Mouse (Mus musculus) hindbrain, embryonic 14.5 days (tissue): ENCODE data around the gene Wdr70. TPM values are rescaled to one million over a fixed set of nuclear protein-coding genes. Genes with fewer than 3 reads are reported as not detected.

Experiments used
- ATAC-seq: fragments of 200-750 bp; cut with Nextera tagmentation; 2 replicates; pipeline ENCODE4 v1.8.0; 2017; ENCODE audit warnings: moderate number of reproducible peaks, mild to moderate bottlenecking, moderate TSS enrichment, moderate library complexity; ENCODE audit not compliant: low FRiP score
- DNase-seq: peaks from one replicate; pipeline ENCODE4 v3.0.0-alpha.2; 2015; ENCODE audit warnings: low spot score
- H3K27ac ChIP-seq: fragments of 300-500 bp; sonication (generic); 2 replicates; pipeline ENCODE4 v1.5.1; 2014; ENCODE audit warnings: mild to moderate bottlenecking, moderate library complexity
- H3K27me3 ChIP-seq: fragments of 300-500 bp; sonication (generic); 2 replicates; pipeline ENCODE4 v1.6.1; 2014; ENCODE audit warnings: mild to moderate bottlenecking, low read length, mixed read lengths; ENCODE audit not compliant: control insufficient read depth, insufficient read depth
- H3K36me3 ChIP-seq: fragments of 300-500 bp; sonication (generic); replicated peaks from 2 replicates; pipeline ENCODE4 v1.6.1; 2014; ENCODE audit not compliant: control insufficient read depth, insufficient read depth
- H3K4me1 ChIP-seq: fragments of 300-500 bp; sonication (generic); replicated peaks from 2 replicates; pipeline ENCODE4 v1.6.1; 2014; ENCODE audit warnings: antibody characterized with exemption, low read length, mixed read lengths; ENCODE audit not compliant: control insufficient read depth, insufficient read depth
- H3K4me2 ChIP-seq: fragments of 300-500 bp; sonication (generic); replicated peaks from 2 replicates; pipeline ENCODE4 v1.6.1; 2014; ENCODE audit warnings: mild to moderate bottlenecking, moderate library complexity
- H3K4me3 ChIP-seq: fragments of 300-500 bp; sonication (generic); replicated peaks from 2 replicates; pipeline ENCODE4 v1.5.1; 2014; ENCODE audit warnings: mild to moderate bottlenecking, low read length
- H3K9ac ChIP-seq: fragments of 300-500 bp; sonication (generic); 2 replicates; pipeline ENCODE4 v1.6.1; 2014
- H3K9me3 ChIP-seq: fragments of 300-500 bp; sonication (generic); 2 replicates; pipeline ENCODE4 v1.6.1; 2016; ENCODE audit warnings: low read length; ENCODE audit not compliant: control insufficient read depth
- WGBS: fragments of 180-500 bp; shearing (Covaris S2); extraction: QIAGEN DNeasy Blood & Tissue Kit; methylation state at CpG from one replicate; pipeline ENCODE4 v1.1.7; 2014; 5-methylcytosine and 5-hydroxymethylcytosine counted together
- microRNA-seq: library from miRNA; unstranded; fragments of <30 nt; microRNA quantifications from one replicate; pipeline ENCODE4, GENCODE M21; 2016
- polyA plus RNA-seq: library from polyadenylated mRNA; unstranded; fragments of >200 nt; fragmentation: Nextera tagmentation; extraction: Ambion mirVana; gene quantifications from 2 replicates; pipeline ENCODE4 v1.2.1, GENCODE M21; 2014

Gene Wdr70
- polyA plus RNA-seq, 1 experiment from 2014 or later, result 59.8 TPM

DNA sequence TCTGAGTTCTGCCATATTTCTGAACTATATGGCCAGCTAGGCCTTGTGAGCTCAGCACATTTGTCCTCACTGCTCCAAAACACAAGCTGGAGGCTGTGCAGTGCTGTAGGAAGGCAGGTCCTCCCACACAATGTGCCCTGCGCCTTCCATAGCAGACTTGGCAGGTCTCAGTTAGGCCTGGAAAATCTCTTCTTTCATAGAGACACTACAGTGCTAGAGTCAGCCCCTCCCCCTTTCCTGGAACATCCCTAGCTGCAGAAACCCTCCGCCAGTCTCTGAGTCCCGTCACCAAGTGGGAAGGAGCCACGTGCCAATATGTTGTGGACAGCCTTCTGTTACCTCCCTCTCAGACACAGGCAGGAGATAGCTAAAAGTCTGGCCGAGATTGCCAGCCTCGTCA is 273.5 kb downstream of the Wdr70 start:
- Histone ChIP-seq H3K9me3 (no peaks in the 10 kb centered on the region), H3K4me2 (no peak overlapping the region), H3K36me3 (no peaks in the 10 kb centered on the region), H3K4me1 (no peaks in the 10 kb centered on the region), H3K9ac (no peak overlapping the region), H3K27me3 (no peaks in the 10 kb centered on the region), H3K27ac (no peak overlapping the region), H3K4me3 (no peak overlapping the region)
- ATAC-seq (no peak; the same call in 1 of the 2 replicates), DNase-seq (no peak)
- 54% methylated on average over 6 of the region's 6 CpGs for WGBS

DNA sequence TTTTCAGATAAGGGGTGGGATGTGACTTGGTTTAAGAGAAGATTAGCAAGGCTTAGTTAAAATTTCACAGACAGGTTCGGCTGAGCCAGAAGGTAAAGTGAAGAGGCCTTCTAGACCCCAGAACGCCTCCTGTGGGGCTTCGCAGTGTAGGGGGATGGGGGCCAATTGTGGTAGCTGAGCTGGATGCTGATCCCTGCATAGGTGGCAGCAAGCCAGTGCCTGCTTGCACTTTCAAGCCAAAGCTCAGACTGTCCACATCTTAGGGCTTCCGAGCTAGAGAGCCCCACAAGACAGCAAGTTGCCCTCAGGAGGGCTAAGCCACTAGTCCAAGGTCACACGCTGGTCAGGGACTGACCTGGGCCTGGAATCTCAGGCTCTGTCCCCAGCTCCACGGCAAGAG is 275.1 kb downstream of the Wdr70 start:
- Histone ChIP-seq H3K27me3 (peaks cover 10% of the 10 kb centered on the region), H3K4me2 (no peak overlapping the region), H3K4me3 (no peak overlapping the region), H3K9ac (no peak overlapping the region), H3K9me3 (no peaks in the 10 kb centered on the region), H3K4me1 (no peaks in the 10 kb centered on the region), H3K36me3 (no peaks in the 10 kb centered on the region), H3K27ac (no peak overlapping the region)
- WGBS, result 74% methylated on average over 6 of the region's 6 CpGs
- no peak for DNase-seq
- no peak for ATAC-seq

Small RNA genes lying within 50 kb of the gene (microRNA-seq; reads per million reads assigned to microRNA genes)
- gene Gm27529, result not detected

Other genes with a start within 250 kb of the Wdr70 start
- 12.2 and 12.8 TPM in 2 replicates for gene Nup155, start 10.1 kb upstream of the Wdr70 start, polyA plus RNA-seq
- gene Cplane1, start 69.9 kb upstream of the Wdr70 start, polyA plus RNA-seq, result 18.0 and 24.5 TPM in 2 replicates